Mouse (Mus musculus) forebrain, embryonic 14.5 days (tissue): ENCODE results near the gene Fbxo22. TPM values are rescaled to one million over a fixed set of nuclear protein-coding genes. Genes with fewer than 3 reads are reported as not detected.
"Not testable (repeated sequence)": the region's sequence is repeated elsewhere in the genome, so short reads cannot be mapped to it uniquely, and the experiment has no call there.

Source experiments
- ATAC-seq: fragments of 200-750 bp; cut with Nextera tagmentation; 2 replicates; pipeline ENCODE4 v1.8.0; 2017; ENCODE audit warnings: mild to moderate bottlenecking, moderate library complexity
- DNase-seq: peaks from one replicate; pipeline ENCODE4 v3.0.0-alpha.2; 2015; ENCODE audit warnings: low spot score
- H3K27ac ChIP-seq: fragments of 300-500 bp; sonication (generic); 2 replicates; pipeline ENCODE4 v1.5.1; 2014; ENCODE audit warnings: low read depth, mild to moderate bottlenecking, control low read depth, low read length, moderate library complexity
- H3K27me3 ChIP-seq: fragments of 300-500 bp; sonication (generic); replicated peaks from 2 replicates; pipeline ENCODE4 v1.6.1; 2014; ENCODE audit warnings: low read length, control low read depth, mixed read lengths; ENCODE audit not compliant: control insufficient read depth, insufficient read depth
- H3K36me3 ChIP-seq: fragments of 300-500 bp; sonication (generic); 2 replicates; pipeline ENCODE4 v1.6.1; 2014; ENCODE audit warnings: low read length, control low read depth; ENCODE audit not compliant: control insufficient read depth, insufficient read depth
- H3K4me1 ChIP-seq: fragments of 300-500 bp; sonication (generic); 2 replicates; pipeline ENCODE4 v1.6.1; 2014; ENCODE audit warnings: antibody characterized with exemption, low read length, control low read depth; ENCODE audit not compliant: control insufficient read depth, insufficient read depth
- H3K4me2 ChIP-seq: fragments of 300-500 bp; sonication (generic); 2 replicates; pipeline ENCODE4 v1.6.1; 2014; ENCODE audit warnings: mild to moderate bottlenecking, control low read depth, low read length
- H3K4me3 ChIP-seq: fragments of 300-500 bp; sonication (generic); 2 replicates; pipeline ENCODE4 v1.5.1; 2014; ENCODE audit warnings: low read depth, low read length, control low read depth
- H3K9ac ChIP-seq: fragments of 300-500 bp; sonication (generic); 2 replicates; pipeline ENCODE4 v1.6.1; 2014; ENCODE audit warnings: mild to moderate bottlenecking, low read length, control low read depth, moderate library complexity
- H3K9me3 ChIP-seq: fragments of 300-500 bp; sonication (generic); replicated peaks from 2 replicates; pipeline ENCODE4 v1.6.1; 2016; ENCODE audit warnings: low read length, control low read depth, mixed read lengths; ENCODE audit not compliant: control insufficient read depth
- WGBS: fragments of 180-500 bp; shearing (Covaris S2); extraction: QIAGEN DNeasy Blood & Tissue Kit; methylation state at CpG from one replicate; pipeline ENCODE4 v1.1.7; 2014; 5-methylcytosine and 5-hydroxymethylcytosine counted together
- polyA plus RNA-seq: library from polyadenylated mRNA; unstranded; fragments of >200 nt; fragmentation: Nextera tagmentation; extraction: Ambion mirVana; gene quantifications from 2 replicates; pipeline ENCODE4 v1.2.1, GENCODE M21; 2014

Gene Fbxo22
- polyA plus RNA-seq, 1 experiment from 2014 or later = 73.0 TPM

GRCm38 (mm10) chr9:55245057-55245750 lies 36.5 kb downstream of the Fbxo22 start:
- H3K27ac ChIP-seq, H3K27me3 ChIP-seq, H3K9ac ChIP-seq, H3K9me3 ChIP-seq, H3K4me2 ChIP-seq, H3K4me1 ChIP-seq, ATAC-seq, H3K36me3 ChIP-seq, H3K4me3 ChIP-seq, DNase-seq: not testable (repeated sequence)
- 96% methylated on average over 1 of the region's 1 CpGs for WGBS

- no peak for DNase-seq
- H3K4me1 ChIP-seq = no peaks in the 10 kb centered on the region
- no peaks in the 10 kb centered on the region for H3K27me3 ChIP-seq
- no peak for ATAC-seq
- 86% methylated on average over 8 of the region's 8 CpGs for WGBS
- no peak overlapping the region for H3K27ac ChIP-seq
- H3K9me3 ChIP-seq = no peaks in the 10 kb centered on the region
- H3K4me2 ChIP-seq = no peak overlapping the region
- no peak overlapping the region for H3K4me3 ChIP-seq
- H3K9ac ChIP-seq = no peak overlapping the region
- H3K36me3 ChIP-seq = no peaks in the 10 kb centered on the region
Observed at GRCm38 (mm10) chr9:55246440-55246839, 37.7 kb downstream of the Fbxo22 start.

GRCm38 (mm10) chr9:55246918-55247317 lies 38.2 kb downstream of the Fbxo22 start:
- Histone ChIP-seq H3K27me3 (no peaks in the 10 kb centered on the region), H3K9me3 (no peaks in the 10 kb centered on the region), H3K36me3 (no peaks in the 10 kb centered on the region), H3K27ac (no peak overlapping the region), H3K4me2 (no peak overlapping the region), H3K4me1 (no peaks in the 10 kb centered on the region), H3K4me3 (no peak overlapping the region), H3K9ac (no peak overlapping the region)
- 94% methylated on average over 4 of the region's 4 CpGs for WGBS
- no peak for DNase-seq
- no peak for ATAC-seq

GRCm38 (mm10) chr9:55248465-55248864 lies 39.7 kb downstream of the Fbxo22 start:
- Histone ChIP-seq H3K9me3 (no peaks in the 10 kb centered on the region), H3K9ac (no peak overlapping the region), H3K36me3 (no peaks in the 10 kb centered on the region), H3K27ac (no peak overlapping the region), H3K4me1 (no peaks in the 10 kb centered on the region), H3K4me3 (no peak overlapping the region), H3K4me2 (no peak overlapping the region), H3K27me3 (no peaks in the 10 kb centered on the region)
- no peak for ATAC-seq
- DNase-seq = no peak
- 84% methylated on average over 4 of the region's 4 CpGs for WGBS

GRCm38 (mm10) chr9:55250595-55251247 lies 42.0 kb downstream of the Fbxo22 start:
- no peaks in the 10 kb centered on the region for H3K27me3 ChIP-seq
- 88% methylated on average over 6 of the region's 6 CpGs for WGBS
- ATAC-seq (no peak), DNase-seq (no peak)
- no peaks in the 10 kb centered on the region for H3K36me3 ChIP-seq
- no peak overlapping the region for H3K4me3 ChIP-seq
- H3K4me2 ChIP-seq = no peak overlapping the region
- no peak overlapping the region for H3K9ac ChIP-seq
- H3K4me1 ChIP-seq = no peaks in the 10 kb centered on the region
- H3K27ac ChIP-seq = no peak overlapping the region
- no peaks in the 10 kb centered on the region for H3K9me3 ChIP-seq

- H3K4me1 ChIP-seq, H3K4me2 ChIP-seq, H3K27ac ChIP-seq, H3K36me3 ChIP-seq, ATAC-seq, H3K4me3 ChIP-seq, H3K27me3 ChIP-seq, H3K9me3 ChIP-seq, H3K9ac ChIP-seq: not testable (repeated sequence)
- 61% methylated on average over 2 of the region's 2 CpGs for WGBS
- peak; percentile 11 for DNase-seq
Observed at GRCm38 (mm10) chr9:55252097-55252496, 43.4 kb downstream of the Fbxo22 start.

- no peaks in the 10 kb centered on the region for H3K27me3 ChIP-seq
- no peak overlapping the region for H3K4me3 ChIP-seq
- no peaks in the 10 kb centered on the region for H3K4me1 ChIP-seq
- DNase-seq = no peak
- 76% methylated on average over 1 of the region's 1 CpGs for WGBS
- no peaks in the 10 kb centered on the region for H3K9me3 ChIP-seq
- H3K4me2 ChIP-seq = no peak overlapping the region
- no peak for ATAC-seq
- no peak overlapping the region for H3K27ac ChIP-seq
- H3K36me3 ChIP-seq = no peaks in the 10 kb centered on the region
- H3K9ac ChIP-seq = no peak overlapping the region
Observed at GRCm38 (mm10) chr9:55253849-55254248, 45.1 kb downstream of the Fbxo22 start.

GRCm38 (mm10) chr9:55255056-55255455 lies 46.3 kb downstream of the Fbxo22 start:
- Histone ChIP-seq H3K9ac (no peak overlapping the region), H3K9me3 (no peaks in the 10 kb centered on the region), H3K36me3 (no peaks in the 10 kb centered on the region), H3K27ac (no peak overlapping the region), H3K4me3 (no peak overlapping the region), H3K4me1 (no peaks in the 10 kb centered on the region), H3K4me2 (no peak overlapping the region), H3K27me3 (no peaks in the 10 kb centered on the region)
- WGBS = 93% methylated on average over 5 of the region's 5 CpGs
- no peak for DNase-seq
- ATAC-seq = no peak

GRCm38 (mm10) chr9:55255604-55256003 lies 46.9 kb downstream of the Fbxo22 start:
- Histone ChIP-seq H3K36me3 (no peaks in the 10 kb centered on the region), H3K9ac (no peak overlapping the region), H3K27ac (no peak overlapping the region), H3K4me2 (no peak overlapping the region), H3K4me1 (no peaks in the 10 kb centered on the region), H3K27me3 (no peaks in the 10 kb centered on the region), H3K4me3 (no peak overlapping the region), H3K9me3 (no peaks in the 10 kb centered on the region)
- WGBS = 66% methylated on average over 4 of the region's 4 CpGs
- ATAC-seq (no peak), DNase-seq (no peak)
